Mouse (Mus musculus): Measurements from ENCODE around the gene Mpp3. TPM values are rescaled to one million over a fixed set of nuclear protein-coding genes. Genes with fewer than 3 reads are reported as not detected.

Mpp3 gene
- polyA plus RNA-seq, 1 experiment from 2014 or later, result 11.3 TPM

GRCm38 (mm10) chr11:102006271-102006670 lies 22.0 kb downstream of the Mpp3 start:
- WGBS, result 79% methylated on average over 9 of the region's 9 CpGs
- peaks cover 11% of the 10 kb centered on the region; the same call in 1 of the 2 replicates for H3K36me3 ChIP-seq (ENCODE audit: control insufficient read depth, insufficient read depth, low read length)
- no peak overlapping the region for H3K9ac ChIP-seq (ENCODE audit: low read length)
- H3K4me1 ChIP-seq (ENCODE audit: control insufficient read depth, insufficient read depth, low read length), result peaks cover 14% of the 10 kb centered on the region
- no peak overlapping the region for H3K27ac ChIP-seq (replicated peaks; ENCODE audit: low read depth, low read length)
- no peaks in the 10 kb centered on the region for H3K9me3 ChIP-seq (ENCODE audit: control insufficient read depth, low read length)
- no peak overlapping the region for H3K4me3 ChIP-seq (ENCODE audit: low read depth, low read length)
- ATAC-seq (ENCODE audit: insufficient number of reproducible peaks, low FRiP score, low TSS enrichment, low read depth) (no peak), DNase-seq (ENCODE audit: low spot score) (no peak)
- H3K27me3 ChIP-seq (ENCODE audit: control insufficient read depth, insufficient read depth, low read length), result no peaks in the 10 kb centered on the region
- H3K4me2 ChIP-seq (ENCODE audit: low read depth, severe bottlenecking), result no peak overlapping the region

GRCm38 (mm10) chr11:102004251-102004650 lies 24.0 kb downstream of the Mpp3 start:
- no peak overlapping the region for H3K4me3 ChIP-seq (ENCODE audit: low read depth, low read length)
- H3K4me1 ChIP-seq (ENCODE audit: control insufficient read depth, insufficient read depth, low read length), result no peaks in the 10 kb centered on the region
- no peak overlapping the region for H3K27ac ChIP-seq (replicated peaks; ENCODE audit: low read depth, low read length)
- DNase-seq (ENCODE audit: low spot score) (peak; percentile 33), ATAC-seq (ENCODE audit: insufficient number of reproducible peaks, low FRiP score, low TSS enrichment, low read depth) (no peak)
- H3K36me3 ChIP-seq (ENCODE audit: control insufficient read depth, insufficient read depth, low read length), result peaks cover 10% of the 10 kb centered on the region; the same call in 1 of the 2 replicates
- 90% methylated on average over 8 of the region's 8 CpGs for WGBS
- no peak overlapping the region for H3K4me2 ChIP-seq (ENCODE audit: low read depth, severe bottlenecking)
- H3K9ac ChIP-seq (ENCODE audit: low read length), result no peak overlapping the region
- H3K27me3 ChIP-seq (ENCODE audit: control insufficient read depth, insufficient read depth, low read length), result no peaks in the 10 kb centered on the region
- H3K9me3 ChIP-seq (ENCODE audit: control insufficient read depth, low read length), result no peaks in the 10 kb centered on the region

GRCm38 (mm10) chr11:101999466-101999865 lies 28.8 kb downstream of the Mpp3 start:
- WGBS, result 63% methylated on average over 4 of the region's 4 CpGs
- DNase-seq (ENCODE audit: low spot score), result no peak

GRCm38 (mm10) chr11:101998258-101998657 lies 30.0 kb downstream of the Mpp3 start:
- Histone ChIP-seq H3K4me2 (ENCODE audit: low read depth, severe bottlenecking) (no peak overlapping the region), H3K4me3 (ENCODE audit: low read depth, low read length) (no peak overlapping the region), H3K36me3 (ENCODE audit: control insufficient read depth, insufficient read depth, low read length) (peaks cover 2% of the 10 kb centered on the region; the same call in 1 of the 2 replicates), H3K27ac (replicated peaks; ENCODE audit: low read depth, low read length) (no peak overlapping the region), H3K27me3 (ENCODE audit: control insufficient read depth, insufficient read depth, low read length) (no peaks in the 10 kb centered on the region), H3K4me1 (ENCODE audit: control insufficient read depth, insufficient read depth, low read length) (no peaks in the 10 kb centered on the region), H3K9ac (ENCODE audit: low read length) (no peak overlapping the region), H3K9me3 (ENCODE audit: control insufficient read depth, low read length) (no peaks in the 10 kb centered on the region)
- WGBS, result 59% methylated on average over 5 of the region's 5 CpGs
- no peak for ATAC-seq (ENCODE audit: insufficient number of reproducible peaks, low FRiP score, low TSS enrichment, low read depth)
- no peak for DNase-seq (ENCODE audit: low spot score)

More at GRCm38 (mm10) chr11:101999466-101999865, 28.8 kb downstream of the Mpp3 start:
- Histone ChIP-seq H3K9me3 (ENCODE audit: control insufficient read depth, low read length) (no peaks in the 10 kb centered on the region), H3K4me3 (ENCODE audit: low read depth, low read length) (no peak overlapping the region), H3K4me1 (ENCODE audit: control insufficient read depth, insufficient read depth, low read length) (no peaks in the 10 kb centered on the region), H3K4me2 (ENCODE audit: low read depth, severe bottlenecking) (no peak overlapping the region), H3K27me3 (ENCODE audit: control insufficient read depth, insufficient read depth, low read length) (no peaks in the 10 kb centered on the region), H3K27ac (replicated peaks; ENCODE audit: low read depth, low read length) (no peak overlapping the region), H3K9ac (ENCODE audit: low read length) (no peak overlapping the region), H3K36me3 (ENCODE audit: control insufficient read depth, insufficient read depth, low read length) (peaks cover 5% of the 10 kb centered on the region; the same call in 1 of the 2 replicates)
- no peak for ATAC-seq (ENCODE audit: insufficient number of reproducible peaks, low FRiP score, low TSS enrichment, low read depth)

- DNase-seq (ENCODE audit: low spot score), result no peak
- Histone ChIP-seq H3K36me3 (ENCODE audit: control insufficient read depth, insufficient read depth, low read length) (no peaks in the 10 kb centered on the region; the same call in 1 of the 2 replicates), H3K4me3 (ENCODE audit: low read depth, low read length) (no peak overlapping the region), H3K27ac (replicated peaks; ENCODE audit: low read depth, low read length) (no peak overlapping the region), H3K9ac (ENCODE audit: low read length) (no peak overlapping the region), H3K4me2 (ENCODE audit: low read depth, severe bottlenecking) (no peak overlapping the region; the same call in 1 of the 2 replicates), H3K27me3 (ENCODE audit: control insufficient read depth, insufficient read depth, low read length) (no peaks in the 10 kb centered on the region), H3K4me1 (ENCODE audit: control insufficient read depth, insufficient read depth, low read length) (no peaks in the 10 kb centered on the region), H3K9me3 (ENCODE audit: control insufficient read depth, low read length) (no peaks in the 10 kb centered on the region)
- no peak for ATAC-seq (ENCODE audit: insufficient number of reproducible peaks, low FRiP score, low TSS enrichment, low read depth)
- WGBS, result 95% methylated on average over 7 of the region's 7 CpGs
These were observed 32.3 kb downstream of the Mpp3 start for GRCm38 (mm10) chr11:101995938-101996337.

- ATAC-seq (ENCODE audit: insufficient number of reproducible peaks, low FRiP score, low TSS enrichment, low read depth) (no peak), DNase-seq (ENCODE audit: low spot score) (no peak)
- no peaks in the 10 kb centered on the region for H3K27me3 ChIP-seq (ENCODE audit: control insufficient read depth, insufficient read depth, low read length)
- no peak overlapping the region for H3K27ac ChIP-seq (replicated peaks; ENCODE audit: low read depth, low read length)
- H3K36me3 ChIP-seq (ENCODE audit: control insufficient read depth, insufficient read depth, low read length), result no peaks in the 10 kb centered on the region
- no peaks in the 10 kb centered on the region for H3K4me1 ChIP-seq (ENCODE audit: control insufficient read depth, insufficient read depth, low read length)
- H3K4me3 ChIP-seq (ENCODE audit: low read depth, low read length), result no peak overlapping the region
- no peak overlapping the region for H3K4me2 ChIP-seq (ENCODE audit: low read depth, severe bottlenecking)
- 74% methylated on average over 8 of the region's 8 CpGs for WGBS
- no peak overlapping the region for H3K9ac ChIP-seq (ENCODE audit: low read length)
- H3K9me3 ChIP-seq (ENCODE audit: control insufficient read depth, low read length), result no peaks in the 10 kb centered on the region
These were observed 34.2 kb downstream of the Mpp3 start for GRCm38 (mm10) chr11:101994100-101994499.

- Histone ChIP-seq H3K4me3 (ENCODE audit: low read depth, low read length) (no peak overlapping the region), H3K4me1 (ENCODE audit: control insufficient read depth, insufficient read depth, low read length) (no peaks in the 10 kb centered on the region), H3K9me3 (ENCODE audit: control insufficient read depth, low read length) (no peaks in the 10 kb centered on the region), H3K27ac (replicated peaks; ENCODE audit: low read depth, low read length) (no peak overlapping the region), H3K4me2 (ENCODE audit: low read depth, severe bottlenecking) (no peak overlapping the region), H3K36me3 (ENCODE audit: control insufficient read depth, insufficient read depth, low read length) (no peaks in the 10 kb centered on the region), H3K9ac (ENCODE audit: low read length) (no peak overlapping the region), H3K27me3 (ENCODE audit: control insufficient read depth, insufficient read depth, low read length) (no peaks in the 10 kb centered on the region)
- DNase-seq (ENCODE audit: low spot score), result no peak
- ATAC-seq (ENCODE audit: insufficient number of reproducible peaks, low FRiP score, low TSS enrichment, low read depth), result no peak
- 89% methylated on average over 7 of the region's 7 CpGs for WGBS
These were observed 35.9 kb downstream of the Mpp3 start for GRCm38 (mm10) chr11:101992411-101992810.

GRCm38 (mm10) chr11:101991813-101992212 lies 36.4 kb downstream of the Mpp3 start:
- no peak for ATAC-seq (ENCODE audit: insufficient number of reproducible peaks, low FRiP score, low TSS enrichment, low read depth)

GRCm38 (mm10) chr11:101990244-101990643 lies 38.0 kb downstream of the Mpp3 start:
- ATAC-seq (ENCODE audit: insufficient number of reproducible peaks, low FRiP score, low TSS enrichment, low read depth) (no peak), DNase-seq (ENCODE audit: low spot score) (no peak)
- 90% methylated on average over 3 of the region's 3 CpGs for WGBS
- no peak overlapping the region for H3K27ac ChIP-seq (replicated peaks; ENCODE audit: low read depth, low read length)
- no peak overlapping the region for H3K9ac ChIP-seq (ENCODE audit: low read length)
- no peaks in the 10 kb centered on the region for H3K4me1 ChIP-seq (ENCODE audit: control insufficient read depth, insufficient read depth, low read length)
- H3K36me3 ChIP-seq (ENCODE audit: control insufficient read depth, insufficient read depth, low read length), result no peaks in the 10 kb centered on the region
- H3K9me3 ChIP-seq (ENCODE audit: control insufficient read depth, low read length), result no peaks in the 10 kb centered on the region
- no peak overlapping the region for H3K4me3 ChIP-seq (ENCODE audit: low read depth, low read length)
- H3K27me3 ChIP-seq (ENCODE audit: control insufficient read depth, insufficient read depth, low read length), result no peaks in the 10 kb centered on the region
- no peak overlapping the region for H3K4me2 ChIP-seq (ENCODE audit: low read depth, severe bottlenecking)

More at GRCm38 (mm10) chr11:101991813-101992212, 36.4 kb downstream of the Mpp3 start:
- WGBS, result 81% methylated on average over 3 of the region's 3 CpGs
- H3K4me1 ChIP-seq (ENCODE audit: control insufficient read depth, insufficient read depth, low read length), result no peaks in the 10 kb centered on the region
- H3K4me3 ChIP-seq (ENCODE audit: low read depth, low read length), result no peak overlapping the region
- H3K36me3 ChIP-seq (ENCODE audit: control insufficient read depth, insufficient read depth, low read length), result no peaks in the 10 kb centered on the region
- H3K27me3 ChIP-seq (ENCODE audit: control insufficient read depth, insufficient read depth, low read length), result no peaks in the 10 kb centered on the region
- H3K27ac ChIP-seq (replicated peaks; ENCODE audit: low read depth, low read length), result no peak overlapping the region
- H3K9me3 ChIP-seq (ENCODE audit: control insufficient read depth, low read length), result no peaks in the 10 kb centered on the region
- H3K9ac ChIP-seq (ENCODE audit: low read length), result no peak overlapping the region
- H3K4me2 ChIP-seq (ENCODE audit: low read depth, severe bottlenecking), result no peak overlapping the region
- no peak for DNase-seq (ENCODE audit: low spot score)
